Mouse (Mus musculus) mature B cell (primary cell): ENCODE data around the gene 6430548M08Rik.

ENCODE experiments used
- in situ Hi-C: fragments of 300-500 bp; cut with MboI; formaldehyde crosslinking; loops from 2 replicates; pipeline ENCODE4 v1.14.3; 2019

The 6430548M08Rik gene

GRCm38 (mm10) chr8:120181861-120182414 lies 68.0 kb downstream of the 6430548M08Rik start:
- in situ Hi-C loops: no loop called here

- in situ Hi-C loops: no loop called here
These were observed 70.4 kb downstream of the 6430548M08Rik start for GRCm38 (mm10) chr8:120184366-120184765.

DNA sequence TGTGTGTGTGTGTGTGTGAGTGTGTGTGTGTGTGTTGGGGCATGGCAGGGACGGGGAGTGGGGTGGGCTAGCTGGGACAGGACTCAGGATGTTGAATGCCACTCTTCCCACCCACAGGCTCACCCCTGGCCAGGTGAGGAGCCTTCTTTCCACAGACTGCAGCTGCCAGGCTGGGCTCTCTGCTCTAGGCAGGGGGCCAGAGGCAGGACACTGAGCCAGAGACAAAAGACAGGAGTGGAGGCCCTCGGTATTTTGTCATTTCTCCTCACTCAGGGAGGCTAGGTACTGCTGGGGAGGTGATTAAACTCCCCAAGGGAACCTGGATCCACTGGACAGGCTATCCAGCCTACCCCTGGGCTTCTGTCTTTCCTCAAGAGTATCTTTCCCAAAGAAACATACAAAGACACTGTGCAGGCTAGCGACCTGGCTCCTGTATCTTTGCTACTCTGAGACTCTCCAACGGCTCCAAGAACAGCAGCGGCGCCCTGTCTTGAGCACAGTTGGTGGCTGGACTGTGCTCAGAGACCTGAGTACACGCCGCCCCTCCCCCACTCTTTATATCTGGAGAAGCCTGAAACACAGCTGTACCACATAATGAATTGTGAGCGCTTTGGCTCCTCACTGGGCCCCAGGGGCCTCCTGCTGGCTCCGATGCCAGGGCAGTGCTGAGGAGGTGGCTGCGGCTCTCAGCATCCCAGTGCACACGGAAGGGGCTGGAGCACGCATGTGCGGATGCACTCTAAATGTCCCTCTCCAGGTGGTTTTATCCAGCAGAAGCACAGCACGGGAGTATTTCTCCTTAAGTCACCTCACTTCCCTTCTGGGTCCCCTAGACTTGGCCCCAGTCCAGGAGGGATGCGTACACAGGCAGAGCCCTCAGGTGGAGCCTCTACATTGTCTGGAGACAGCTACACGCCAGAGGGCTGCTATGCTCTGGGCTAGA lies 71.2 kb downstream of the 6430548M08Rik start:
- in situ Hi-C loops: no loop called here

DNA sequence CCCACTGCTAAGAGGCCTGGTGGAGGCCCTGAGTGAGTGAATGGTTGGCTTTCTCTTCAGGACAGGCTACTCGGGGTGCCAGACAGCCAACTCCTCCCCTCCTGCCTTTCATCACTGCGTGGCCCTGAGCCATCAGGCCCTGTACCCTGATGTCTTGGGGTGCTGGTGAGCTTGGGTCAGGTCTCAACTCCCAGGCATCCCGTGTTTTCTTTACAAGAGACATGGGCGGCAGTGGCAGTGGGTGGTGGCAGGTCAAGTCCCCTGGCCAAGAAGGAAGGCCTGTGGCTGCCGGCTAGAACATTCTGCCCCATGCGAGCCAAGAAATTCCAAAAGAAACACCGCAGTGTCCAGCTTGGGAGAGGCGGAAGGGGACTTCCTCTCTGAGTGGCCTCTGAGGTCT lies 72.5 kb downstream of the 6430548M08Rik start:
- in situ Hi-C loops: no loop called here

- in situ Hi-C loops: no loop called here
These were observed 74.6 kb downstream of the 6430548M08Rik start for GRCm38 (mm10) chr8:120188510-120188909.

DNA sequence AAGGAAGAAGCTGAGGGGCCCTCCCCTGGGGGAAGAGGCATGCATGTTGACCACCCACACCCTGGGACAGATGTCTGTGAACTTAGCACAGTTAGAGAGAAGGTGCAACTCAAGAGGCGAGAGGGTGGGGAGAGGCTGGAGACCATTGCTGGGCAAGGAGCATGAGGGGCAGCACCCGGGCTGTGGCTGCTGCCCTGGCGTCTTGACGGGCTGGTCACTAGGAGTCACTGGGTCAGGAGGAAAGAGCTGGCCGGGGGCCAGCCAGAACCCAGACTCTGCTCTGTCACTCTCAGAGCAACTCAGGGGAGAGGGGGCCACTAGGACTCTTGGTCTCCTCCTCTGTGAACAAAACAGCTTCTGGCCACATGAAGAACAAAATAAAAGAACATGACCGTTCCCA lies 75.5 kb downstream of the 6430548M08Rik start:
- in situ Hi-C loops: no loop called here

- in situ Hi-C loops: no loop called here
These were observed 76.3 kb downstream of the 6430548M08Rik start for GRCm38 (mm10) chr8:120190107-120190809.

- in situ Hi-C loops: no loop called here
These were observed 77.0 kb downstream of the 6430548M08Rik start for GRCm38 (mm10) chr8:120190810-120191413.

DNA sequence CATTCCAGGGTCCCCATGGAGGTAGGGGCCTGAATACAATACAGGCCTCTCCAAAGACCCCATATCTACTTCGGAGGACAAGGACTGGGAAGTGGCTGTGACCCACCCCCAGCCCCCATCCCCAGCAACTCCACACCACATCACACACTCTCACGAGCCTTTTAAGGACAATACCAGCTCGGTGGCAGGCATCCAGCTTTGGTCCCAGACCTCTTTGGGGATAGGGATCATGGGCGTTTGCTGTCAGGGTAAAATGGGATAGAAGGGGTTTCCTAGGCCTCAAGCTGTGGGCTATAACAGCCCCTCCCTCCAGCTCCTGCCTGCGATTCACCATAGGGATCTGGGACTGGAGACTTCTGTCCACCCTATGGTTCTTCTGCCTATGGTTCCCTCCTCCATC lies 77.7 kb downstream of the 6430548M08Rik start:
- in situ Hi-C loops: no loop called here

- in situ Hi-C loops: no loop called here
These were observed 78.2 kb downstream of the 6430548M08Rik start for GRCm38 (mm10) chr8:120192118-120192517.

DNA sequence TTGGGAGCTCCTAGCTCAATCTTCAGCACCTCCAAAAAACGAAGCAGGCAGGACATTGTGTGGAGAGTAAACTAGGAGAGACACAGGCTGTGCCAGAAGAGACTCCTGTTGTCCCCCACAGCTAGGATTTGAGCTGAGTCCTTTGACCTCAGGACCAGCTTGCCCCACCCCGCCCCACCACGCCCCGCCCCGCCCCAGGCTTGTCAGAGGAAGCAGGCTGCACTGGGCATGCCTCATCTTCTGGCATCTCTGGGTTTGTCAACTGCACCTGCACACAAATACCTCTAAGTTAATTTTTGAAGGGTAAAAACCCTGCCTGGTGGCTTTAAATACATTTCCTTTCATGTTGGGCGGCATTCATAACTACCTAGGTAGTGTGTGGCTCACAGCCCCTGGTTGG lies 87.4 kb downstream of the 6430548M08Rik start:
- in situ Hi-C loops: no loop called here

DNA sequence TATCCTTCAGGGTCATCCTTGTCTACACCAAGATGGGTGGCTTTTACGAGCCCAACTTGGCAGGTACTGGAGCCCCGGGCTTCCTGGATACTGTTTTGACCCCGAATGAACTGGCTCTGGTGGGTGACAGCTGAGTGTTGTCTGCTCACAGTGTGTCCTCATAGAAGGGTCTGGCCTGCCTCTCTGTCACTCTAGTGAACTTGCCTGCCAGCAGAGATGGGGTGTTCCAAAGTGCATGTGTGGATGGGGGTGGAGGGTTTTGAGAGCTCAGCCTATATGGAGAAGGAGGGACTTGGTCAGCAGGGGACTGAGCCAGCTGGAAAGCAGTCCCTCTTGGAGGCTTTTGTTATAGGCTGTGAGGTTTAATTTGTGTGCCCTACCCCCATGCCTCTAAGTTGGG lies 88.6 kb downstream of the 6430548M08Rik start:
- in situ Hi-C loops: no loop called here

DNA sequence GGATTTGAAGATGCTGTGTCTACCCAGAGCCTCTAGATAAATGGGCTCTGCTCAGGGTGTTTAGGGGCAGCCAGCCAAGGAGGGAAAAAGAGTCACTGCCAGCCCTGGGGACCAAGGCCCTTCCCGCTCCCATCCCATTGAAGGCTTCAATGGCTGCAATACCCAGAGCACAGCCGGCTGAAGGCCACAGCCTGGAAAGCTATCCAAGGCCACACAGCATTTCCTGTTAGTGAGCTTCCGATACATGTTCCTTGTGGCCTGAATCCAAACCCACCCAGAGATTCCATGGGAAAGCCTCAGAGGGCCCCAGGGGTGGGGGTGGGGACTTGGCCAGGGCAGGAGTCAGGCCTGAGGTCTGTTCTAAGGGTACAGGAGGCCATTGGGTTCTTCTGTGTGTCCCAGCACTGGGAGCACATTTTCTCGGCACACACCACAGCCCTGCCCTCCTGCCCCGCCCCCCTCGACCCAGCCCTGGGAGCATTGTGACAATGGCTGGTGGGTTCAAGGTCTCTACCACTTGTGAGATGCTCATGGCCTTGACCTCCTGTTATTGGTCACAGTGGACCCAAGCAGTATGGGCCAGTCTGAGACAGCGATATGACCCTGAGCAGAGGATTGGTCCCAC lies 90.9 kb downstream of the 6430548M08Rik start:
- in situ Hi-C loops: no loop called here

GRCm38 (mm10) chr8:120205916-120206315 lies 92.0 kb downstream of the 6430548M08Rik start:
- in situ Hi-C loops: no loop called here

- in situ Hi-C loops: no loop called here
These were observed 93.4 kb downstream of the 6430548M08Rik start for GRCm38 (mm10) chr8:120207364-120207763.

DNA sequence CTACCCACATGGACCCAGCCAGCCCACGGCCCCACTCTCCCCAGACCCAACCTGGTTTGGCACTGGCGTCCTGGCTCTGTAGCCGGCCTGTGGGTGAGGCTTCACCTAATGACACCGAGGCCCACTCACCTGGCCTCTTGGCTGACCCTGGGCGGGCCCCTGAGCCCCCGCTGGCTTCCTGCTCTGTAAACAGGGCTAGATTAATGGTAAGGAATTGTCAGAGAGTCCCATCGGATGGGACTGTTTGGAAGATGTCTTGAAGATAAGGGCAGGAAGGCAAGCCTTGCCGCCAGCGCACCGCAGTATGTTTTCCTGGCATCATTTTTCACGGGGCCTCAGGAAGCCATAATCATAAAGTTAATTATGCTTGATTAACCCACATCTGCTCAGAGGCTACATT lies 94.2 kb downstream of the 6430548M08Rik start:
- in situ Hi-C loops: no loop called here

- in situ Hi-C loops: no loop called here
These were observed 97.4 kb downstream of the 6430548M08Rik start for GRCm38 (mm10) chr8:120211345-120211744.

DNA sequence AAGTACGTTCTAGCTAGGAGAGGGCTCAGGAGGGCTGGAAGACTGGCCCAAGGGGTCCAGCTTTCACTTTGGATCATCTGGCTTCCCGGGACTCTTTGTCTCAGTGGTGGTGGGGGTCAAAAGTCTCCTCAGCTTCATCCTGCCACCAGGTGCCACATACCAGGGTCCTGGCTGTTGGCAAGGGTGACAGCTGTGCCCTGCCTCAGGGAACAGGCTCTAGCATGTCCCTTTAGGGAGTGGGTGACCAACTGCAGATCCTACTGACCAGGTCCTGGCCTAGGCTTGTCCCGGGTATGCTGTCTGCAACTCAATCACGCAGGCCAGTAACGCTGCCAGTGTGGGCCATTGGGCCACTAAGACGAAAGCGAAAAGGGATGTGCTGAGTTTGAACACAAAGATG lies 98.6 kb downstream of the 6430548M08Rik start:
- in situ Hi-C loops: no loop called here

DNA sequence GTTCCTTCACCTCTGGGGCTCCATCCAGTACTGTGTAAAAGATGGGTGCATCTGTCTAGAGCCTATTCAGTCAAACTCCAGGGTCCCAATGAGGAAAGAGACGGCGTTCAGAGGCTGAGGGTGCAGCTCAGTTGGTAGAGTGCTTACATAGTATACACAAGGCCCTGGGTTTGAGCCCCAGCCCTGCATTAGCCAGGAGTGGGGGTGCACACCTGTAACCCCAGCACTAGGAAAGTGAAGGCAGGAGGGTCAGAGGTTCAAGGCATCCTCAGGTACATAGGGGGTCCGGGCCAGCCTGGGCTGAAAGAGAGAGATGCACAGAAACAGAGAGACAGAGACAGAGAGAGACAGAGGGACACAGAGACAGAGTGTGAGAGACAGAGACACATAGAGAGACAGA lies 99.3 kb downstream of the 6430548M08Rik start:
- in situ Hi-C loops: no loop called here

GRCm38 (mm10) chr8:120213939-120214338 lies 100.0 kb downstream of the 6430548M08Rik start:
- in situ Hi-C loops: no loop called here
